Mouse (Mus musculus) megakaryocyte, embryonic 14.5 days (primary cell): Measurements from ENCODE around the gene Shc1.

Experiments used
- FLI1 ChIP-seq: IDR thresholded peaks from 2 replicates; pipeline ENCODE4 v1.6.1; 2012; ENCODE audit warnings: low read length, inconsistent platforms, mixed read lengths
- GATA1 ChIP-seq: IDR thresholded peaks from 3 replicates; pipeline ENCODE4 v1.6.1; 2012; ENCODE audit warnings: mixed read lengths, low read length, inconsistent platforms, borderline replicate concordance

DNA sequence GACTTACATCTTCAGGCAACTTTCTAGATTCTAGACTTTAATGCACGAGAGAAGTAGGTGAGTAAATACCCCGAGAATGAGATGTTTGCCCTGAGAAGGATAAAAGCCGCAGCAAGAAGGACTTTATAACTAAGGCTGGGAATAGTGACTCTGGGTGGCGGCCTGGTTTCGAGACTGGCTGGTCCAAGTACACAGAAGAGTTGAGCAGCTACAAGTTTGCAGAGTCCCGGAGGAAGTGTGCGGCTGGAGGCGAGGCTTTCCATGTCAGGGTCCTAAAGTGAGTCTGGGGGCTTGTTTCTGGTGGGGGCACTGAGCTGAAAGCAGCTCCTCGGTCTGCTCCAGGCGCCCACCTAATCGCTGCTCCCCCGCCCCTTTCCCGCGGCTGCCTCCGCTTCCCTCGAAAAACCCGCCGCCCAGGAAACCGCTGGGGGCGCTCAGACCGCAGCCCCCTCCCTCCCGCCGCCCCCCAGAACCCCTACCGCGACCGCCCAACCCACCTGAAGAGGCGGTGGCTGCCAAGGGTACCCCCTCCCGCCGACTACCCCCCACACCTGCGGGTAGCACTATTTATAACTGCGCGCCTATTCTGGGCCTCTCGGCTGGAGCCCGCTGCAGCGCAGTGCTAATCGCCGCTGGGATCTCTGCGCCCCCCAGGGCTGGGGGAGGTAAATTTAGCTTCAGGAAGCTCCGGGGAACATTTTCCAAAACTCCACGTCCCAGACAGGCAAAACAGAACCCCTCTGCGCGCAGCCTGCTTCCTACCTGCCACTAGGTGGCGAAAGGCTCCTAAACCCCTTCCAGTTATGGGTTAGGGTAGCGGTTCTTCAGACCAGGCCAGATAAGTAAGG, 22.2 kb upstream of the Shc1 start:
- TF ChIP-seq GATA1 = no peak
- TF ChIP-seq FLI1 = no peak
